Mouse (Mus musculus): Measurements from ENCODE around the gene Rabggta. TPM values are rescaled to one million over a fixed set of nuclear protein-coding genes. Genes with fewer than 3 reads are reported as not detected.

Rabggta gene
- polyA plus RNA-seq, 1 experiment from 2014 or later, result 29.4 TPM

GRCm38 (mm10) chr14:55747051-55747847 lies 25.2 kb upstream of the Rabggta start:
- 84% methylated on average over 10 of the region's 10 CpGs for WGBS
- H3K36me3 ChIP-seq, result peaks cover 54% of the 10 kb centered on the region

GRCm38 (mm10) chr14:55745861-55746237 lies 23.8 kb upstream of the Rabggta start:
- Histone ChIP-seq H3K9me3 (no peaks in the 10 kb centered on the region), H3K4me1 (peaks cover 31% of the 10 kb centered on the region), H3K27me3 (ENCODE audit: insufficient read depth, poor library complexity, severe bottlenecking) (no peaks in the 10 kb centered on the region), H3K36me3 (peaks cover 46% of the 10 kb centered on the region), H3K27ac (peak overlapping the region; percentile 87), H3K4me3 (peak overlapping the region; percentile 86)
- under 1% methylated on average over 31 of the region's 31 CpGs for WGBS
- no peak for DNase-seq (ENCODE audit: low spot score)

More at GRCm38 (mm10) chr14:55747051-55747847, 25.2 kb upstream of the Rabggta start:
- Histone ChIP-seq H3K4me1 (peaks cover 31% of the 10 kb centered on the region), H3K27ac (no peak overlapping the region), H3K9me3 (no peaks in the 10 kb centered on the region), H3K4me3 (peak overlapping the region; percentile 86), H3K27me3 (ENCODE audit: insufficient read depth, poor library complexity, severe bottlenecking) (no peaks in the 10 kb centered on the region)
- no peak for DNase-seq (ENCODE audit: low spot score)

GRCm38 (mm10) chr14:55745180-55745860 lies 23.3 kb upstream of the Rabggta start, which contains the start of the genes Dhrs1 and Nop9:
Dhrs1 (minus strand) TSS chr14:55745690.
Nop9 (plus strand) TSS chr14:55745693.
- peaks cover 46% of the 10 kb centered on the region for H3K36me3 ChIP-seq
- peak within 1 kb of the TSS; percentile 87 for H3K27ac ChIP-seq
- peaks cover 31% of the 10 kb centered on the region for H3K4me1 ChIP-seq
- H3K9me3 ChIP-seq, result no peaks in the 10 kb centered on the region
- no peaks in the 10 kb centered on the region for H3K27me3 ChIP-seq (ENCODE audit: insufficient read depth, poor library complexity, severe bottlenecking)
- WGBS, result 2% methylated on average over 48 of the region's 48 CpGs
- DNase-seq (ENCODE audit: low spot score), result peak; percentile 96
- peak within 1 kb of the TSS; percentile 86 for H3K4me3 ChIP-seq

GRCm38 (mm10) chr14:55743711-55744110 lies 21.6 kb upstream of the Rabggta start:
- WGBS, result 19% methylated on average over 10 of the region's 10 CpGs
- Histone ChIP-seq H3K4me3 (no peak overlapping the region), H3K36me3 (peaks cover 48% of the 10 kb centered on the region), H3K27ac (no peak overlapping the region), H3K4me1 (peaks cover 31% of the 10 kb centered on the region), H3K27me3 (ENCODE audit: insufficient read depth, poor library complexity, severe bottlenecking) (no peaks in the 10 kb centered on the region), H3K9me3 (no peaks in the 10 kb centered on the region)
- peak; percentile 89 for DNase-seq (ENCODE audit: low spot score)

- H3K36me3 ChIP-seq, result peaks cover 34% of the 10 kb centered on the region
- 89% methylated on average over 9 of the region's 9 CpGs for WGBS
- no peak for DNase-seq (ENCODE audit: low spot score)
- no peaks in the 10 kb centered on the region for H3K27me3 ChIP-seq (ENCODE audit: insufficient read depth, poor library complexity, severe bottlenecking)
- no peak overlapping the region for H3K27ac ChIP-seq
- no peaks in the 10 kb centered on the region for H3K4me1 ChIP-seq
- H3K4me3 ChIP-seq, result no peak overlapping the region
- H3K9me3 ChIP-seq, result no peaks in the 10 kb centered on the region
Measured at GRCm38 (mm10) chr14:55737086-55737687, 15.1 kb upstream of the Rabggta start.

- WGBS, result 82% methylated on average over 4 of the region's 4 CpGs
- Histone ChIP-seq H3K27ac (no peak overlapping the region), H3K36me3 (peaks cover 27% of the 10 kb centered on the region), H3K4me3 (no peak overlapping the region), H3K4me1 (no peaks in the 10 kb centered on the region), H3K27me3 (ENCODE audit: insufficient read depth, poor library complexity, severe bottlenecking) (0 out of 2 replicates have a peak, but pooled peaks cover 4% of the 10 kb centered on the region), H3K9me3 (no peaks in the 10 kb centered on the region)
- no peak for DNase-seq (ENCODE audit: low spot score)
Measured at GRCm38 (mm10) chr14:55735758-55736157, 13.7 kb upstream of the Rabggta start.

- Histone ChIP-seq H3K27me3 (ENCODE audit: insufficient read depth, poor library complexity, severe bottlenecking) (0 out of 2 replicates have a peak, but pooled peaks cover 7% of the 10 kb centered on the region), H3K27ac (no peak overlapping the region), H3K4me1 (no peaks in the 10 kb centered on the region), H3K4me3 (no peak overlapping the region), H3K36me3 (peaks cover 22% of the 10 kb centered on the region), H3K9me3 (no peaks in the 10 kb centered on the region)
- 64% methylated on average over 3 of the region's 3 CpGs for WGBS
- no peak for DNase-seq (ENCODE audit: low spot score)
Measured at GRCm38 (mm10) chr14:55735334-55735733, 13.3 kb upstream of the Rabggta start.

- DNase-seq (ENCODE audit: low spot score), result no peak
- 76% methylated on average over 7 of the region's 7 CpGs for WGBS
- Histone ChIP-seq H3K27ac (no peak overlapping the region), H3K4me3 (no peak overlapping the region), H3K9me3 (no peaks in the 10 kb centered on the region), H3K4me1 (no peaks in the 10 kb centered on the region), H3K27me3 (ENCODE audit: insufficient read depth, poor library complexity, severe bottlenecking) (0 out of 2 replicates have a peak, but pooled peaks cover 12% of the 10 kb centered on the region), H3K36me3 (peaks cover 18% of the 10 kb centered on the region)
Measured at GRCm38 (mm10) chr14:55734869-55735268, 12.8 kb upstream of the Rabggta start.

- peaks cover 8% of the 10 kb centered on the region; the same call in 1 of the 2 replicates for H3K36me3 ChIP-seq
- 0 out of 2 replicates have a peak, but pooled peaks cover 12% of the 10 kb centered on the region for H3K27me3 ChIP-seq (ENCODE audit: insufficient read depth, poor library complexity, severe bottlenecking)
- no peaks in the 10 kb centered on the region for H3K4me1 ChIP-seq
- DNase-seq (ENCODE audit: low spot score), result peak; percentile 68
- 0 out of 2 replicates have a peak overlapping the region, but pooled peaks have one; percentile 2 for H3K4me3 ChIP-seq
- no peaks in the 10 kb centered on the region for H3K9me3 ChIP-seq
- no peak overlapping the region for H3K27ac ChIP-seq
- WGBS, result 57% methylated on average over 10 of the region's 10 CpGs
Measured at GRCm38 (mm10) chr14:55733889-55734288, 11.8 kb upstream of the Rabggta start.

GRCm38 (mm10) chr14:55730531-55731032 lies 8.5 kb upstream of the Rabggta start:
- no peak overlapping the region for H3K4me3 ChIP-seq
- WGBS, result 79% methylated on average over 7 of the region's 7 CpGs
- H3K4me1 ChIP-seq, result no peaks in the 10 kb centered on the region
- DNase-seq (ENCODE audit: low spot score), result no peak
- no peaks in the 10 kb centered on the region for H3K36me3 ChIP-seq
- H3K9me3 ChIP-seq, result no peaks in the 10 kb centered on the region
- 0 out of 2 replicates have a peak, but pooled peaks cover 17% of the 10 kb centered on the region for H3K27me3 ChIP-seq (ENCODE audit: insufficient read depth, poor library complexity, severe bottlenecking)
- H3K27ac ChIP-seq, result no peak overlapping the region

GRCm38 (mm10) chr14:55730116-55730515 lies 8.1 kb upstream of the Rabggta start:
- 0 out of 2 replicates have a peak, but pooled peaks cover 17% of the 10 kb centered on the region for H3K27me3 ChIP-seq (ENCODE audit: insufficient read depth, poor library complexity, severe bottlenecking)

GRCm38 (mm10) chr14:55727889-55728685 lies 6.0 kb upstream of the Rabggta start:
- Histone ChIP-seq H3K27me3 (ENCODE audit: insufficient read depth, poor library complexity, severe bottlenecking) (0 out of 2 replicates have a peak, but pooled peaks cover 17% of the 10 kb centered on the region), H3K4me3 (no peak overlapping the region), H3K36me3 (no peaks in the 10 kb centered on the region), H3K4me1 (no peaks in the 10 kb centered on the region), H3K9me3 (no peaks in the 10 kb centered on the region), H3K27ac (no peak overlapping the region)
- WGBS, result 69% methylated on average over 8 of the region's 8 CpGs
- peak; percentile 66 for DNase-seq (ENCODE audit: low spot score)

More at GRCm38 (mm10) chr14:55730116-55730515, 8.1 kb upstream of the Rabggta start:
- Histone ChIP-seq H3K4me1 (no peaks in the 10 kb centered on the region), H3K9me3 (no peaks in the 10 kb centered on the region), H3K27ac (no peak overlapping the region), H3K36me3 (no peaks in the 10 kb centered on the region), H3K4me3 (no peak overlapping the region)
- 76% methylated on average over 7 of the region's 7 CpGs for WGBS
- no peak for DNase-seq (ENCODE audit: low spot score)
